Mouse (Mus musculus): ENCODE results near the gene Scarb2. TPM values are rescaled to one million over a fixed set of nuclear protein-coding genes. Genes with fewer than 3 reads are reported as not detected.

The Scarb2 gene
- polyA plus RNA-seq, 1 experiment from 2014 or later, result 24.6 TPM

GRCm38 (mm10) chr5:92489503-92489902 is 17.1 kb downstream of the Scarb2 start:
- H3K4me3 ChIP-seq, result no peak overlapping the region
- H3K36me3 ChIP-seq, result peaks cover 13% of the 10 kb centered on the region
- H3K9ac ChIP-seq (replicated peaks), result no peak overlapping the region
- H3K4me1 ChIP-seq, result peaks cover 18% of the 10 kb centered on the region
- H3K27me3 ChIP-seq, result no peaks in the 10 kb centered on the region
- peak; percentile 55; the same call in 1 of the 2 replicates for ATAC-seq (replicated peaks)
- peak overlapping the region; percentile 62 for H3K27ac ChIP-seq (replicated peaks)
- H3K4me2 ChIP-seq (replicated peaks), result no peak overlapping the region
- H3K9me3 ChIP-seq, result no peaks in the 10 kb centered on the region
- 49% methylated on average over 4 of the region's 4 CpGs for WGBS

- H3K27ac ChIP-seq (replicated peaks), result peak overlapping the region; percentile 62
- H3K9me3 ChIP-seq, result no peaks in the 10 kb centered on the region
- 60% methylated on average over 7 of the region's 7 CpGs for WGBS
- peaks cover 19% of the 10 kb centered on the region for H3K36me3 ChIP-seq
- H3K4me3 ChIP-seq, result no peak overlapping the region
- ATAC-seq (replicated peaks), result peak; percentile 41; the same call in 1 of the 2 replicates
- H3K9ac ChIP-seq (replicated peaks), result no peak overlapping the region
- no peaks in the 10 kb centered on the region for H3K27me3 ChIP-seq
- no peak overlapping the region for H3K4me2 ChIP-seq (replicated peaks)
- H3K4me1 ChIP-seq, result peaks cover 18% of the 10 kb centered on the region
Observed at GRCm38 (mm10) chr5:92488961-92489360, 17.7 kb downstream of the Scarb2 start.

- Histone ChIP-seq H3K4me3 (no peak overlapping the region), H3K36me3 (peaks cover 24% of the 10 kb centered on the region), H3K27ac (replicated peaks) (no peak overlapping the region), H3K9me3 (no peaks in the 10 kb centered on the region), H3K4me1 (peaks cover 18% of the 10 kb centered on the region), H3K9ac (replicated peaks) (no peak overlapping the region), H3K27me3 (no peaks in the 10 kb centered on the region), H3K4me2 (replicated peaks) (no peak overlapping the region)
- 83% methylated on average over 3 of the region's 3 CpGs for WGBS
- ATAC-seq (replicated peaks), result no peak
Observed at GRCm38 (mm10) chr5:92488408-92488807, 18.2 kb downstream of the Scarb2 start.

- WGBS, result 86% methylated on average over 3 of the region's 3 CpGs
Observed at GRCm38 (mm10) chr5:92486758-92487157, 19.9 kb downstream of the Scarb2 start.

GRCm38 (mm10) chr5:92484880-92485279 is 21.8 kb downstream of the Scarb2 start:
- WGBS, result 69% methylated on average over 7 of the region's 7 CpGs
- no peak overlapping the region for H3K27ac ChIP-seq (replicated peaks)
- ATAC-seq (replicated peaks), result no peak
- H3K36me3 ChIP-seq, result peaks cover 38% of the 10 kb centered on the region
- no peaks in the 10 kb centered on the region for H3K9me3 ChIP-seq
- H3K4me1 ChIP-seq, result peaks cover 12% of the 10 kb centered on the region
- H3K4me2 ChIP-seq (replicated peaks), result no peak overlapping the region
- no peak overlapping the region for H3K9ac ChIP-seq (replicated peaks)
- no peak overlapping the region for H3K4me3 ChIP-seq
- no peaks in the 10 kb centered on the region for H3K27me3 ChIP-seq

More at GRCm38 (mm10) chr5:92486758-92487157, 19.9 kb downstream of the Scarb2 start:
- Histone ChIP-seq H3K4me3 (no peak overlapping the region), H3K9ac (replicated peaks) (no peak overlapping the region), H3K4me2 (replicated peaks) (no peak overlapping the region), H3K27me3 (no peaks in the 10 kb centered on the region), H3K9me3 (no peaks in the 10 kb centered on the region), H3K36me3 (peaks cover 38% of the 10 kb centered on the region), H3K4me1 (peaks cover 18% of the 10 kb centered on the region), H3K27ac (replicated peaks) (no peak overlapping the region)
- ATAC-seq (replicated peaks), result no peak

- no peak for ATAC-seq (replicated peaks)
- 80% methylated on average over 5 of the region's 5 CpGs for WGBS
Observed at GRCm38 (mm10) chr5:92472863-92473262, 33.8 kb downstream of the Scarb2 start.

GRCm38 (mm10) chr5:92471531-92471930 is 35.1 kb downstream of the Scarb2 start:
- Histone ChIP-seq H3K4me3 (no peak overlapping the region), H3K9ac (replicated peaks) (no peak overlapping the region), H3K4me1 (no peaks in the 10 kb centered on the region), H3K9me3 (no peaks in the 10 kb centered on the region), H3K4me2 (replicated peaks) (no peak overlapping the region), H3K27me3 (no peaks in the 10 kb centered on the region), H3K27ac (replicated peaks) (no peak overlapping the region), H3K36me3 (peaks cover 2% of the 10 kb centered on the region)
- WGBS, result 96% methylated on average over 4 of the region's 4 CpGs
- no peak for ATAC-seq (replicated peaks)

More at GRCm38 (mm10) chr5:92472863-92473262, 33.8 kb downstream of the Scarb2 start:
- Histone ChIP-seq H3K36me3 (peaks cover 2% of the 10 kb centered on the region), H3K9me3 (no peaks in the 10 kb centered on the region), H3K4me2 (replicated peaks) (no peak overlapping the region), H3K4me1 (no peaks in the 10 kb centered on the region), H3K27ac (replicated peaks) (no peak overlapping the region), H3K27me3 (no peaks in the 10 kb centered on the region), H3K4me3 (no peak overlapping the region), H3K9ac (replicated peaks) (no peak overlapping the region)

GRCm38 (mm10) chr5:92469201-92470130 is 37.2 kb downstream of the Scarb2 start:
- no peaks in the 10 kb centered on the region for H3K9me3 ChIP-seq
- H3K36me3 ChIP-seq, result no peaks in the 10 kb centered on the region
- no peaks in the 10 kb centered on the region for H3K4me1 ChIP-seq
- ATAC-seq (replicated peaks), result no peak
- no peaks in the 10 kb centered on the region for H3K27me3 ChIP-seq
- H3K4me2 ChIP-seq (replicated peaks), result no peak overlapping the region
- WGBS, result 93% methylated on average over 18 of the region's 18 CpGs
- no peak overlapping the region for H3K27ac ChIP-seq (replicated peaks)
- H3K9ac ChIP-seq (replicated peaks), result no peak overlapping the region
- no peak overlapping the region for H3K4me3 ChIP-seq

- no peak overlapping the region for H3K9ac ChIP-seq (replicated peaks)
- no peaks in the 10 kb centered on the region for H3K27me3 ChIP-seq
- no peaks in the 10 kb centered on the region for H3K4me1 ChIP-seq
- H3K4me2 ChIP-seq (replicated peaks), result no peak overlapping the region
- H3K9me3 ChIP-seq, result no peaks in the 10 kb centered on the region
- 93% methylated on average over 6 of the region's 6 CpGs for WGBS
- H3K36me3 ChIP-seq, result no peaks in the 10 kb centered on the region
- H3K4me3 ChIP-seq, result no peak overlapping the region
- no peak for ATAC-seq (replicated peaks)
- no peak overlapping the region for H3K27ac ChIP-seq (replicated peaks)
Observed at GRCm38 (mm10) chr5:92468234-92468633, 38.4 kb downstream of the Scarb2 start.

GRCm38 (mm10) chr5:92467102-92467766 is 39.4 kb downstream of the Scarb2 start:
- no peaks in the 10 kb centered on the region for H3K27me3 ChIP-seq
- no peaks in the 10 kb centered on the region for H3K4me1 ChIP-seq
- 88% methylated on average over 8 of the region's 8 CpGs for WGBS
- H3K27ac ChIP-seq (replicated peaks), result no peak overlapping the region
- ATAC-seq (replicated peaks), result no peak
- no peak overlapping the region for H3K4me3 ChIP-seq
- no peak overlapping the region for H3K4me2 ChIP-seq (replicated peaks)
- H3K9ac ChIP-seq (replicated peaks), result no peak overlapping the region
- H3K36me3 ChIP-seq, result no peaks in the 10 kb centered on the region
- no peaks in the 10 kb centered on the region for H3K9me3 ChIP-seq

- no peak overlapping the region for H3K27ac ChIP-seq (replicated peaks)
- no peak overlapping the region for H3K9ac ChIP-seq (replicated peaks)
- no peaks in the 10 kb centered on the region for H3K4me1 ChIP-seq
- no peaks in the 10 kb centered on the region for H3K27me3 ChIP-seq
- no peaks in the 10 kb centered on the region for H3K9me3 ChIP-seq
- 89% methylated on average over 5 of the region's 5 CpGs for WGBS
- H3K4me2 ChIP-seq (replicated peaks), result no peak overlapping the region
- ATAC-seq (replicated peaks), result no peak
- peaks cover 3% of the 10 kb centered on the region for H3K36me3 ChIP-seq
- no peak overlapping the region for H3K4me3 ChIP-seq
Observed at GRCm38 (mm10) chr5:92465511-92465910, 41.1 kb downstream of the Scarb2 start.

GRCm38 (mm10) chr5:92461321-92461720 is 45.3 kb downstream of the Scarb2 start:
- H3K4me2 ChIP-seq (replicated peaks), result no peak overlapping the region
- no peak for ATAC-seq (replicated peaks)
- H3K4me3 ChIP-seq, result no peak overlapping the region
- H3K9ac ChIP-seq (replicated peaks), result no peak overlapping the region
- H3K27me3 ChIP-seq, result no peaks in the 10 kb centered on the region
- no peak overlapping the region for H3K27ac ChIP-seq (replicated peaks)
- peaks cover 11% of the 10 kb centered on the region for H3K36me3 ChIP-seq
- H3K4me1 ChIP-seq, result no peaks in the 10 kb centered on the region
- WGBS, result 19% methylated on average over 5 of the region's 5 CpGs
- H3K9me3 ChIP-seq, result no peaks in the 10 kb centered on the region

Data from forebrain, embryonic 15.5 days (tissue).